Mouse (Mus musculus) olfactory bulb, adult 2 months (tissue): ENCODE measurements around the gene Polr1c.

Experiments
- CTCF ChIP-seq: fragments of 200-500 bp; IDR thresholded peaks from 2 replicates; pipeline ENCODE4 v1.5.1; 2012; ENCODE audit warnings: low read depth, mild to moderate bottlenecking, low read length, moderate library complexity; ENCODE audit not compliant: insufficient read depth
- POLR2A ChIP-seq: fragments of 200-500 bp; IDR thresholded peaks from 2 replicates; pipeline ENCODE4 v1.6.1; 2012; ENCODE audit warnings: mild to moderate bottlenecking, low read depth, low read length, moderate library complexity; ENCODE audit not compliant: insufficient read depth

- TF ChIP-seq POLR2A (no peak), CTCF (no peak)
These were observed 10.4 kb downstream of the Polr1c start for GRCm38 (mm10) chr17:46237480-46237879.
